Mouse (Mus musculus): Measurements from ENCODE around the gene Fkbp14. TPM values are rescaled to one million over a fixed set of nuclear protein-coding genes. Genes with fewer than 3 reads are reported as not detected.
A peak's percentile ranks its signal among the peaks of the same experiment; 100 is the strongest.

Gene Fkbp14
- polyA plus RNA-seq, 1 experiment: 5.7 TPM

- Histone ChIP-seq H3K4me3 (ENCODE audit: insufficient read depth, low read depth, low read length) (peak within 1 kb of the TSS; percentile 59), H3K27ac (replicated peaks; ENCODE audit: low read depth, low read length) (no peak within 1 kb of the TSS), H3K4me1 (ENCODE audit: control insufficient read depth, insufficient read depth, insufficient read length, low read length) (no peaks in the 10 kb centered on the region; the same call in 1 of the 2 replicates)
Observed at GRCm38 (mm10) chr6:54565665-54566545, 31.2 kb downstream of the Fkbp14 start, which contains the start of gene Scrn1. Scrn1 (minus strand) TSS chr6:54566489.

GRCm38 (mm10) chr6:54565012-54565411, 32.1 kb downstream of the Fkbp14 start:
- Histone ChIP-seq H3K4me3 (ENCODE audit: insufficient read depth, low read depth, low read length) (no peak overlapping the region), H3K4me1 (ENCODE audit: control insufficient read depth, insufficient read depth, insufficient read length, low read length) (no peaks in the 10 kb centered on the region; the same call in 1 of the 2 replicates), H3K27ac (replicated peaks; ENCODE audit: low read depth, low read length) (no peak overlapping the region)

- no peak overlapping the region for H3K27ac ChIP-seq (replicated peaks; ENCODE audit: low read depth, low read length)
- H3K4me3 ChIP-seq (ENCODE audit: insufficient read depth, low read depth, low read length): no peak overlapping the region
- no peaks in the 10 kb centered on the region; the same call in 1 of the 2 replicates for H3K4me1 ChIP-seq (ENCODE audit: control insufficient read depth, insufficient read depth, insufficient read length, low read length)
Observed at GRCm38 (mm10) chr6:54564506-54564991, 32.6 kb downstream of the Fkbp14 start.

GRCm38 (mm10) chr6:54563561-54563960, 33.5 kb downstream of the Fkbp14 start:
- no peak overlapping the region for H3K27ac ChIP-seq (replicated peaks; ENCODE audit: low read depth, low read length)
- no peak overlapping the region for H3K4me3 ChIP-seq (ENCODE audit: insufficient read depth, low read depth, low read length)
- no peaks in the 10 kb centered on the region; the same call in 1 of the 2 replicates for H3K4me1 ChIP-seq (ENCODE audit: control insufficient read depth, insufficient read depth, insufficient read length, low read length)

GRCm38 (mm10) chr6:54562018-54562809, 34.9 kb downstream of the Fkbp14 start:
- Histone ChIP-seq H3K4me1 (ENCODE audit: control insufficient read depth, insufficient read depth, insufficient read length, low read length) (no peaks in the 10 kb centered on the region; the same call in 1 of the 2 replicates), H3K4me3 (ENCODE audit: insufficient read depth, low read depth, low read length) (no peak overlapping the region), H3K27ac (replicated peaks; ENCODE audit: low read depth, low read length) (no peak overlapping the region)

- H3K4me3 ChIP-seq (ENCODE audit: insufficient read depth, low read depth, low read length): no peak overlapping the region
- H3K27ac ChIP-seq (replicated peaks; ENCODE audit: low read depth, low read length): no peak overlapping the region
- H3K4me1 ChIP-seq (ENCODE audit: control insufficient read depth, insufficient read depth, insufficient read length, low read length): no peaks in the 10 kb centered on the region
Observed at GRCm38 (mm10) chr6:54558466-54558865, 38.6 kb downstream of the Fkbp14 start.

- no peak overlapping the region for H3K4me3 ChIP-seq (ENCODE audit: insufficient read depth, low read depth, low read length)
- no peak overlapping the region for H3K27ac ChIP-seq (replicated peaks; ENCODE audit: low read depth, low read length)
- no peaks in the 10 kb centered on the region for H3K4me1 ChIP-seq (ENCODE audit: control insufficient read depth, insufficient read depth, insufficient read length, low read length)
Observed at GRCm38 (mm10) chr6:54557671-54558070, 39.4 kb downstream of the Fkbp14 start.

- H3K4me3 ChIP-seq (ENCODE audit: insufficient read depth, low read depth, low read length): no peak overlapping the region
- H3K4me1 ChIP-seq (ENCODE audit: control insufficient read depth, insufficient read depth, insufficient read length, low read length): no peaks in the 10 kb centered on the region
- no peak overlapping the region for H3K27ac ChIP-seq (replicated peaks; ENCODE audit: low read depth, low read length)
Observed at GRCm38 (mm10) chr6:54555816-54556215, 41.3 kb downstream of the Fkbp14 start.

GRCm38 (mm10) chr6:54554341-54555110, 42.6 kb downstream of the Fkbp14 start:
- Histone ChIP-seq H3K4me1 (ENCODE audit: control insufficient read depth, insufficient read depth, insufficient read length, low read length) (no peaks in the 10 kb centered on the region), H3K4me3 (ENCODE audit: insufficient read depth, low read depth, low read length) (no peak overlapping the region), H3K27ac (replicated peaks; ENCODE audit: low read depth, low read length) (no peak overlapping the region)

- Histone ChIP-seq H3K4me3 (ENCODE audit: insufficient read depth, low read depth, low read length) (no peak overlapping the region), H3K4me1 (ENCODE audit: control insufficient read depth, insufficient read depth, insufficient read length, low read length) (no peaks in the 10 kb centered on the region), H3K27ac (replicated peaks; ENCODE audit: low read depth, low read length) (no peak overlapping the region)
Observed at GRCm38 (mm10) chr6:54553632-54554031, 43.5 kb downstream of the Fkbp14 start.

- Histone ChIP-seq H3K27ac (replicated peaks; ENCODE audit: low read depth, low read length) (no peak overlapping the region), H3K4me1 (ENCODE audit: control insufficient read depth, insufficient read depth, insufficient read length, low read length) (peaks cover 3% of the 10 kb centered on the region; the same call in 1 of the 2 replicates), H3K4me3 (ENCODE audit: insufficient read depth, low read depth, low read length) (no peak overlapping the region)
Observed at GRCm38 (mm10) chr6:54552721-54553413, 44.2 kb downstream of the Fkbp14 start.

- H3K4me1 ChIP-seq (ENCODE audit: control insufficient read depth, insufficient read depth, insufficient read length, low read length): peaks cover 3% of the 10 kb centered on the region; the same call in 1 of the 2 replicates
- no peak overlapping the region for H3K4me3 ChIP-seq (ENCODE audit: insufficient read depth, low read depth, low read length)
- H3K27ac ChIP-seq (replicated peaks; ENCODE audit: low read depth, low read length): no peak overlapping the region
Observed at GRCm38 (mm10) chr6:54550801-54551323, 46.2 kb downstream of the Fkbp14 start.

GRCm38 (mm10) chr6:54549311-54549710, 47.8 kb downstream of the Fkbp14 start:
- no peak overlapping the region for H3K4me3 ChIP-seq (ENCODE audit: insufficient read depth, low read depth, low read length)
- no peak overlapping the region for H3K27ac ChIP-seq (replicated peaks; ENCODE audit: low read depth, low read length)
- H3K4me1 ChIP-seq (ENCODE audit: control insufficient read depth, insufficient read depth, insufficient read length, low read length): peaks cover 3% of the 10 kb centered on the region; the same call in 1 of the 2 replicates
